Mouse (Mus musculus) MEL (cell line): ENCODE results near the gene Nadk.

Experiments
- CTCF ChIP-seq, 3 experiments: IDR thresholded peaks in 2 of 3; conservative IDR thresholded peaks in 1 of 3; 2 replicates each; pipeline ENCODE4 v1.5.1; 2011 to 2012; ENCODE audit warnings: low read length in 3 of 3, low read depth in 2 of 3, mild to moderate bottlenecking in 2 of 3, improper control_type of control experiment in 1 of 3, inconsistent platforms in 1 of 3, mixed read lengths in 1 of 3, moderate library complexity in 1 of 3; ENCODE audit not compliant: control insufficient read depth in 1 of 3, insufficient read depth in 1 of 3, poor library complexity in 1 of 3, severe bottlenecking in 1 of 3
- HCFC1 ChIP-seq: IDR thresholded peaks from 2 replicates; pipeline ENCODE4 v1.6.1; 2012; ENCODE audit warnings: low read depth, mild to moderate bottlenecking, inconsistent platforms, low read length, improper control_type of control experiment, moderate library complexity
- POLR2A ChIP-seq, 2 experiments: IDR thresholded peaks; 2 replicates each; pipeline ENCODE4 v1.6.1; 2011 to 2012; ENCODE audit warnings: low read length in 2 of 2, mild to moderate bottlenecking in 2 of 2, control low read depth in 1 of 2, improper control_type of control experiment in 1 of 2, low read depth in 1 of 2, moderate library complexity in 1 of 2; ENCODE audit not compliant: control insufficient read depth in 1 of 2, insufficient read depth in 1 of 2, poor library complexity in 1 of 2
- RAD21 ChIP-seq: IDR thresholded peaks from 2 replicates; pipeline ENCODE4 v1.6.1; 2011; ENCODE audit warnings: mild to moderate bottlenecking, low read depth, low read length, improper control_type of control experiment
- ZNF384 ChIP-seq: IDR thresholded peaks from 2 replicates; pipeline ENCODE4 v1.6.1; 2012; ENCODE audit warnings: low read depth, mild to moderate bottlenecking, inconsistent platforms, low read length, improper control_type of control experiment

DNA sequence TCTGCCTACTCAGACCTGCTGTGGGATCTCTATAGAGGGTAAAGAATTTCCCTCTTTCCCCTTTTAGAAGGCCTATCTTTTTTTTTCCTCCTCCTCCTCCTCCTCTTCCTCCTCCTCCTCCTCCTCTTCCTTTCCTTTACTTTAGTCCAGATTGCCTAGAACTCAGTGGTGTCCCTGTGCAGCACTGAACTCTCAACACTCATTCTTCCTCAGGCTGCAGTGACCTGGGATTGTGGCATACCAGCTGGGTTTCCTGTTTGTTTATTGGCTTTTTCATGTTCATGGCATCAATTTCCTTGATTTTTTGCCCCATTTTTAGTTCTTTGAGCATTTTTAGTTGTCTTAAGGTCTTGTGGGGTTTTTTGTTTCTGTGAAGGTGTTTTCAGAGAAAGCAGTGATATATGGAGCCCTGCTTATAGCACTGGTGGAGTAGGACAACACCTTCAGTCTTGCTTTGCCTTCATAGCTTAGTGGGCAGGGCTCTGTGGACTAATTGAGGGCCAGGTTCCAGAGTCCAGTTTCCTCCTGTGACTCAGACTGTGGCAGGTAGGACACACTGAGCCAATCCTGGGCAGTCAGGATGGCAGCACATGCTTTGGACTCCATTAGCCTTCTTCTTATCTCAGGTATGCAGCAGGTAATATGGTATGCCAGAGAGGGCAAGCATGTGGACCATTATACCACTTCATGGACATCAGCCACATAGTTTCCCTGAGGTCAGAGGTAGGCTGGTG lies 73.8 kb downstream of the Nadk start:
- TF ChIP-seq CTCF (IDR thresholded peaks at IDR 0.05 in 2 of 3, conservative IDR thresholded peaks at IDR 0.05 in 1 of 3; ENCODE audit: control insufficient read depth in 1 of 3, insufficient read depth in 1 of 3, low read depth in 2 of 3, low read length in 3 of 3, poor library complexity in 1 of 3, severe bottlenecking in 1 of 3) (no peak), ZNF384 (no peak), RAD21 (no peak), HCFC1 (no peak), POLR2A (IDR thresholded peaks at IDR 0.05; ENCODE audit: control insufficient read depth in 1 of 2, insufficient read depth in 1 of 2, low read depth in 1 of 2, low read length in 2 of 2, poor library complexity in 1 of 2) (no peak)
